Mouse (Mus musculus): ENCODE measurements around the gene Srsf3. TPM values are rescaled to one million over a fixed set of nuclear protein-coding genes. Genes with fewer than 3 reads are reported as not detected.

The Srsf3 gene
- total and polyA plus RNA-seq, 3 experiments = 171 to 687 (median 380) TPM

DNA sequence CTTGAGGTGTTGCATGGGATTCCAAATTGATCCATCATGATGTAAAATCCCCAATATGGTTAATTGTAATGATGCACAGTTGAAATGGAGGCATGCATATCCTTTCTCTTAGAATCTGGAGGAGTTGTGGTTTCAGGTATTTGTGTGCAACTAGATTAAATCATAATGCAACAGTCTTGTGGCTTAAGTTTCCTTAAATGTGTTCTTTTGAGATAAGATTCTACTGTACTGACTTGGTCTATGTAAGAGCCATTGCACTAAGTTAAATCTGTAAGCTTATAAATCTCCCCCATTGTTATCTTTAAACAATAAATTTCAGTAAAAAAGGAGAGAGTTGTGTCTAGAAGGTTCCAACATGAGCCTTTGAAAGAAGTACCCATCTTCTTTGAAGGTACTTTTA, 10.1 kb downstream of the Srsf3 start:
- in situ Hi-C loops (cut with MboI; ENCODE audit: low pct_ligation_motif_present, low pct_unique_long_range_greater_than_20kb, low sequenced_read_pairs) (no loop called here), dilution Hi-C loops (cut with MboI; ENCODE audit: extremely low pct_ligation_motif_present, extremely low pct_unique_long_range_greater_than_20kb, low sequenced_read_pairs) (no loop called here)
- peaks cover 78 to 84% of the 10 kb centered on the region in 2 experiments for H3K36me3 ChIP-seq (replicated peaks in 1 of 2; ENCODE audit: control insufficient read depth in 1 of 2, insufficient read depth in 1 of 2, low read length in 1 of 2)
- no peak overlapping the region for H3K4me3 ChIP-seq (replicated peaks in 1 of 3; ENCODE audit: low read depth in 2 of 3, low read length in 2 of 3, poor library complexity in 1 of 3)
- H3K27ac ChIP-seq (ENCODE audit: insufficient read depth, low read depth) = no peak overlapping the region
- TF ChIP-seq PAX5 (IDR thresholded peaks at IDR 0.05; ENCODE audit: low read length) (no peak), CHD2 (IDR thresholded peaks at IDR 0.05; ENCODE audit: low read length) (no peak), MAFK (IDR thresholded peaks at IDR 0.05; ENCODE audit: insufficient replicate concordance, low read length) (no peak), ELF1 (IDR thresholded peaks at IDR 0.05; ENCODE audit: low read depth, low read length) (no peak), JUN (IDR thresholded peaks at IDR 0.05; ENCODE audit: insufficient read depth, low read depth, low read length) (no peak), USF2 (conservative IDR thresholded peaks at IDR 0.05; ENCODE audit: low read depth, low read length) (no peak), NRF1 (IDR thresholded peaks at IDR 0.05; ENCODE audit: low read depth, low read length) (no peak), JUND (conservative IDR thresholded peaks at IDR 0.05; ENCODE audit: low read depth, low read length) (no peak)
- H3K4me2 ChIP-seq (ENCODE audit: insufficient read depth, low read depth, poor library complexity, severe bottlenecking) = no peak overlapping the region
- peaks cover 44% of the 10 kb centered on the region for H3K79me2 ChIP-seq (replicated peaks; ENCODE audit: control insufficient read depth, extremely low read depth, insufficient read depth, poor library complexity, severe bottlenecking)
- no peaks in the 10 kb centered on the region for H3K27me3 ChIP-seq (replicated peaks)
- H3K4me1 ChIP-seq (ENCODE audit: control insufficient read depth in 1 of 2, insufficient read depth in 2 of 2) = peaks cover 8 to 24% of the 10 kb centered on the region in 2 experiments; a peak in 3 of 4 replicates
- no peak for DNase-seq (ENCODE audit: extremely low read depth)
- no peaks in the 10 kb centered on the region for H3K9me3 ChIP-seq (replicated peaks; ENCODE audit: low read length)
- no peak overlapping the region for H3K9ac ChIP-seq (ENCODE audit: insufficient read depth, low read depth)

DNA sequence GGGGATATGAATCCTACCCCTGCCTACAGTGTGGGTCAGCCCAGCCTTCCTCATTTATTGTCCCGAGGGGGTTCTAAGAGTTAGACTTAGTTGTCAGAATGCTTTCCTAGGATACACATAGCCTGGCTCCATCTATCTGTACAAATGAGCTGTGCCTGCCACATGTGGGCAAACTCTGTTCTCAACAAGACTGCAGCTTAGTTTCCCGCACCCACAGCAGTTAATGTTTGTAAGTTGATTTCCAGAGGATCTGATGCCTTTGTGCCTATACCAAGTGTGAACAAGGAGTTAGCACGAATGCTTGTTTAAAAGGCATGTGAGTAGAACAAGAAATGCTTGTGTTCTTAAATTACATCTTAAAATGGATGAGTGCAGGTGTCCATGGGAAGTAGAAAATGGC, 11.2 kb downstream of the Srsf3 start:
- H3K36me3 ChIP-seq (replicated peaks in 1 of 2; ENCODE audit: control insufficient read depth in 1 of 2, insufficient read depth in 1 of 2, low read length in 1 of 2) = peaks cover 76 to 82% of the 10 kb centered on the region in 2 experiments
- H3K4me1 ChIP-seq (ENCODE audit: control insufficient read depth in 1 of 2, insufficient read depth in 2 of 2) = peaks cover 2 to 17% of the 10 kb centered on the region in 2 experiments; a peak in 3 of 4 replicates
- DNase-seq (ENCODE audit: extremely low read depth) = no peak
- dilution Hi-C loops (cut with MboI; ENCODE audit: extremely low pct_ligation_motif_present, extremely low pct_unique_long_range_greater_than_20kb, low sequenced_read_pairs) (no loop called here), in situ Hi-C loops (cut with MboI; ENCODE audit: low pct_ligation_motif_present, low pct_unique_long_range_greater_than_20kb, low sequenced_read_pairs) (no loop called here)
- no peak overlapping the region for H3K27ac ChIP-seq (ENCODE audit: insufficient read depth, low read depth)
- no peaks in the 10 kb centered on the region for H3K9me3 ChIP-seq (replicated peaks; ENCODE audit: low read length)
- no peak overlapping the region for H3K4me3 ChIP-seq (replicated peaks in 1 of 3; ENCODE audit: low read depth in 2 of 3, low read length in 2 of 3, poor library complexity in 1 of 3)
- no peak overlapping the region for H3K4me2 ChIP-seq (ENCODE audit: insufficient read depth, low read depth, poor library complexity, severe bottlenecking)
- TF ChIP-seq CHD1 (IDR thresholded peaks at IDR 0.05; ENCODE audit: low read depth, low read length) = no peak
- TF ChIP-seq POLR2AphosphoS2 (IDR thresholded peaks at IDR 0.05; ENCODE audit: low read depth, low read length) = peak; percentile 68; the same call in 1 of the 2 replicates
- no peak for TF ChIP-seq ZNF384 (IDR thresholded peaks at IDR 0.05; ENCODE audit: low read depth, low read length)
- peaks cover 34% of the 10 kb centered on the region for H3K79me2 ChIP-seq (replicated peaks; ENCODE audit: control insufficient read depth, extremely low read depth, insufficient read depth, poor library complexity, severe bottlenecking)
- H3K27me3 ChIP-seq (replicated peaks) = no peaks in the 10 kb centered on the region
- H3K9ac ChIP-seq (ENCODE audit: insufficient read depth, low read depth) = no peak overlapping the region

DNA sequence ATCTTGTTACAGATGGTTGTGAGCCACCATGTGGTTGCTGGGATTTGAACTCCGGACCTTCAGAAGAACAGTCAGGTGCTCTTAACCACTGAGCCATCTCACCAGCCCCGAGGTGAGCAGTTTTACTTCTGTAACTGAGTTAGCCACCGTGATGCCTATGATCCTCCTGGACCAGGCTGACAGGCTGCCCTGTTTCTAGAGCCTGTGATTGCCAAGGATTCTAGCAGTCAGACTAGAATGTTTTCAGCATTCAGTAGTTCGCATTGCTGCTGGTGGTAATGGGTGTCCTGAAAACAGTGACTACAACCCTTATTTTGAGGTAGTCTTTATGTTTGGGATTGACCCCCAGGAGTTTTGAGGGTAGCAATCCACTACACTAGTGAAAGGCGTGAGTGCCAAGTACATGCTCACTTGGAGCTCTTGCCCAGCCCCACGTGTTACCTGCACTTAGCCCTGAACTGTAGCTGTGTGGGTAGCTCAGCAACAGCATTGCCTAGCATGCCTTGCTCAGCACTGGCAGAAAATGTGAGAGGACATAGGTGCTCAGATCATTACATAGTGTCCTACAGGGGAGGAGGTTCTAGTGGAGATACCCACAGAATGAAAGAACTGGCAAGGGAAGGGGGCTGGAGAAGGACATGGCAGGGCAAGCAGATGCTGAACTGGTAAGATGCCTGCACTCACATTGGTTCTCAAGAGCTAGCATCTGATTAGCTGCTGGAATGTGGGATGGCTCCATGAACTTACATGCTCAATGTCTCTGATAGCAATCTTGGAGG, 11.9 kb downstream of the Srsf3 start:
- no peak for TF ChIP-seq USF1 (IDR thresholded peaks at IDR 0.05; ENCODE audit: low read depth, low read length)
- no peak for TF ChIP-seq ZMIZ1 (IDR thresholded peaks at IDR 0.05; ENCODE audit: low read depth, low read length)
- TF ChIP-seq ETS1 (conservative IDR thresholded peaks at IDR 0.05; ENCODE audit: low read depth, low read length) = no peak
- no peak for TF ChIP-seq MAFK (IDR thresholded peaks at IDR 0.05; ENCODE audit: insufficient replicate concordance, low read length)
- Histone ChIP-seq H3K9me3 (replicated peaks; ENCODE audit: low read length) (no peaks in the 10 kb centered on the region), H3K9ac (ENCODE audit: insufficient read depth, low read depth) (no peak overlapping the region), H3K4me2 (ENCODE audit: insufficient read depth, low read depth, poor library complexity, severe bottlenecking) (no peak overlapping the region), H3K79me2 (replicated peaks; ENCODE audit: control insufficient read depth, extremely low read depth, insufficient read depth, poor library complexity, severe bottlenecking) (peaks cover 26% of the 10 kb centered on the region), H3K4me3 (replicated peaks in 1 of 3; ENCODE audit: low read depth in 2 of 3, low read length in 2 of 3, poor library complexity in 1 of 3) (no peak overlapping the region), H3K4me1 (ENCODE audit: control insufficient read depth in 1 of 2, insufficient read depth in 2 of 2) (peaks cover 2 to 15% of the 10 kb centered on the region in 2 experiments; a peak in 3 of 4 replicates), H3K27ac (ENCODE audit: insufficient read depth, low read depth) (peak overlapping the region; percentile 6; the same call in 1 of the 2 replicates), H3K27me3 (replicated peaks) (no peaks in the 10 kb centered on the region), H3K36me3 (replicated peaks in 1 of 2; ENCODE audit: control insufficient read depth in 1 of 2, insufficient read depth in 1 of 2, low read length in 1 of 2) (peaks cover 71 to 80% of the 10 kb centered on the region in 2 experiments)
- in situ Hi-C loops (cut with MboI; ENCODE audit: low pct_ligation_motif_present, low pct_unique_long_range_greater_than_20kb, low sequenced_read_pairs) = no loop called here
- dilution Hi-C loops (cut with MboI; ENCODE audit: extremely low pct_ligation_motif_present, extremely low pct_unique_long_range_greater_than_20kb, low sequenced_read_pairs) = no loop called here
- no peak for DNase-seq (ENCODE audit: extremely low read depth)
